Mouse (Mus musculus): ENCODE data around the gene Aadat. TPM values are rescaled to one million over a fixed set of nuclear protein-coding genes. Genes with fewer than 3 reads are reported as not detected.
"Not testable (repeated sequence)": the region's sequence is repeated elsewhere in the genome, so short reads cannot be mapped to it uniquely, and the experiment has no call there.

Gene Aadat
- polyA plus RNA-seq, 1 experiment from 2014 or later: 1.6 TPM

GRCm38 (mm10) chr8:60518286-60518685 lies 12.6 kb downstream of the Aadat start:
- Histone ChIP-seq H3K4me1 (ENCODE audit: control insufficient read depth, insufficient read depth, low read length) (no peaks in the 10 kb centered on the region), H3K27me3 (ENCODE audit: control insufficient read depth, insufficient read depth, low read length) (no peaks in the 10 kb centered on the region), H3K4me2 (ENCODE audit: low read length) (no peak overlapping the region), H3K9me3 (ENCODE audit: control insufficient read depth, low read length) (no peaks in the 10 kb centered on the region), H3K9ac (replicated peaks; ENCODE audit: low read length) (no peak overlapping the region), H3K27ac (replicated peaks; ENCODE audit: low read depth, low read length) (no peak overlapping the region), H3K4me3 (replicated peaks; ENCODE audit: low read depth, low read length) (no peak overlapping the region), H3K36me3 (ENCODE audit: control insufficient read depth, insufficient read depth, low read length) (no peaks in the 10 kb centered on the region)
- DNase-seq: no peak
- ATAC-seq (ENCODE audit: low FRiP score, low TSS enrichment): no peak

GRCm38 (mm10) chr8:60534945-60535344 lies 29.2 kb downstream of the Aadat start:
- DNase-seq: no peak
- Histone ChIP-seq H3K27ac (replicated peaks; ENCODE audit: low read depth, low read length) (no peak overlapping the region), H3K9me3 (ENCODE audit: control insufficient read depth, low read length) (0 out of 2 replicates have a peak, but pooled peaks cover 3% of the 10 kb centered on the region), H3K27me3 (ENCODE audit: control insufficient read depth, insufficient read depth, low read length) (no peaks in the 10 kb centered on the region), H3K4me3 (replicated peaks; ENCODE audit: low read depth, low read length) (no peak overlapping the region), H3K4me2 (ENCODE audit: low read length) (no peak overlapping the region), H3K36me3 (ENCODE audit: control insufficient read depth, insufficient read depth, low read length) (no peaks in the 10 kb centered on the region), H3K9ac (replicated peaks; ENCODE audit: low read length) (no peak overlapping the region), H3K4me1 (ENCODE audit: control insufficient read depth, insufficient read depth, low read length) (no peaks in the 10 kb centered on the region)
- WGBS: 45% methylated on average over 2 of the region's 2 CpGs
- ATAC-seq (ENCODE audit: low FRiP score, low TSS enrichment): no peak

GRCm38 (mm10) chr8:60566783-60567182 lies 61.1 kb downstream of the Aadat start:
- H3K9me3 ChIP-seq (ENCODE audit: control insufficient read depth, low read length): no peaks in the 10 kb centered on the region
- ATAC-seq (ENCODE audit: low FRiP score, low TSS enrichment) (no peak), DNase-seq (no peak)
- no peak overlapping the region for H3K9ac ChIP-seq (replicated peaks; ENCODE audit: low read length)
- H3K4me1 ChIP-seq (ENCODE audit: control insufficient read depth, insufficient read depth, low read length): no peaks in the 10 kb centered on the region
- 73% methylated on average over 3 of the region's 3 CpGs for WGBS
- no peaks in the 10 kb centered on the region for H3K27me3 ChIP-seq (ENCODE audit: control insufficient read depth, insufficient read depth, low read length)
- H3K4me2 ChIP-seq (ENCODE audit: low read length): no peak overlapping the region
- H3K4me3 ChIP-seq (replicated peaks; ENCODE audit: low read depth, low read length): no peak overlapping the region
- no peaks in the 10 kb centered on the region for H3K36me3 ChIP-seq (ENCODE audit: control insufficient read depth, insufficient read depth, low read length)
- H3K27ac ChIP-seq (replicated peaks; ENCODE audit: low read depth, low read length): no peak overlapping the region

- H3K9ac ChIP-seq (replicated peaks; ENCODE audit: low read length): no peak overlapping the region
- no peak overlapping the region for H3K27ac ChIP-seq (replicated peaks; ENCODE audit: low read depth, low read length)
- DNase-seq (peak; percentile 18), ATAC-seq (ENCODE audit: low FRiP score, low TSS enrichment) (no peak)
- no peak overlapping the region for H3K4me3 ChIP-seq (replicated peaks; ENCODE audit: low read depth, low read length)
- H3K27me3 ChIP-seq (ENCODE audit: control insufficient read depth, insufficient read depth, low read length): no peaks in the 10 kb centered on the region
- 67% methylated on average over 1 of the region's 1 CpGs for WGBS
- H3K4me1 ChIP-seq (ENCODE audit: control insufficient read depth, insufficient read depth, low read length): no peaks in the 10 kb centered on the region
- no peaks in the 10 kb centered on the region for H3K36me3 ChIP-seq (ENCODE audit: control insufficient read depth, insufficient read depth, low read length)
- no peak overlapping the region for H3K4me2 ChIP-seq (ENCODE audit: low read length)
- H3K9me3 ChIP-seq (ENCODE audit: control insufficient read depth, low read length): no peaks in the 10 kb centered on the region
These were observed 71.5 kb downstream of the Aadat start for GRCm38 (mm10) chr8:60577231-60577630.

GRCm38 (mm10) chr8:60583369-60583768 lies 77.6 kb downstream of the Aadat start:
- Histone ChIP-seq H3K36me3 (ENCODE audit: control insufficient read depth, insufficient read depth, low read length) (no peaks in the 10 kb centered on the region), H3K9me3 (ENCODE audit: control insufficient read depth, low read length) (no peaks in the 10 kb centered on the region), H3K27me3 (ENCODE audit: control insufficient read depth, insufficient read depth, low read length) (no peaks in the 10 kb centered on the region), H3K9ac (replicated peaks; ENCODE audit: low read length) (no peak overlapping the region), H3K4me1 (ENCODE audit: control insufficient read depth, insufficient read depth, low read length) (no peaks in the 10 kb centered on the region), H3K4me2 (ENCODE audit: low read length) (no peak overlapping the region), H3K27ac (replicated peaks; ENCODE audit: low read depth, low read length) (no peak overlapping the region), H3K4me3 (replicated peaks; ENCODE audit: low read depth, low read length) (no peak overlapping the region)
- WGBS: 88% methylated on average over 2 of the region's 2 CpGs
- ATAC-seq (ENCODE audit: low FRiP score, low TSS enrichment): no peak
- DNase-seq: no peak

GRCm38 (mm10) chr8:60591352-60592105 lies 85.8 kb downstream of the Aadat start:
- not testable (repeated sequence) for H3K4me2 ChIP-seq (ENCODE audit: low read length); H3K27ac ChIP-seq (replicated peaks; ENCODE audit: low read depth, low read length); ATAC-seq (ENCODE audit: low FRiP score, low TSS enrichment); H3K4me1 ChIP-seq (ENCODE audit: control insufficient read depth, insufficient read depth, low read length); DNase-seq; H3K9me3 ChIP-seq (ENCODE audit: control insufficient read depth, low read length); H3K9ac ChIP-seq (replicated peaks; ENCODE audit: low read length); H3K4me3 ChIP-seq (replicated peaks; ENCODE audit: low read depth, low read length); H3K36me3 ChIP-seq (ENCODE audit: control insufficient read depth, insufficient read depth, low read length); H3K27me3 ChIP-seq (ENCODE audit: control insufficient read depth, insufficient read depth, low read length)
- WGBS: 92% methylated on average over 29 of the region's 29 CpGs

- Histone ChIP-seq H3K4me1 (ENCODE audit: control insufficient read depth, insufficient read depth, low read length) (no peaks in the 10 kb centered on the region), H3K27ac (replicated peaks; ENCODE audit: low read depth, low read length) (no peak overlapping the region), H3K9me3 (ENCODE audit: control insufficient read depth, low read length) (no peaks in the 10 kb centered on the region), H3K4me3 (replicated peaks; ENCODE audit: low read depth, low read length) (no peak overlapping the region), H3K9ac (replicated peaks; ENCODE audit: low read length) (no peak overlapping the region), H3K36me3 (ENCODE audit: control insufficient read depth, insufficient read depth, low read length) (no peaks in the 10 kb centered on the region), H3K4me2 (ENCODE audit: low read length) (no peak overlapping the region), H3K27me3 (ENCODE audit: control insufficient read depth, insufficient read depth, low read length) (no peaks in the 10 kb centered on the region)
- 67% methylated on average over 3 of the region's 3 CpGs for WGBS
- DNase-seq (peak; percentile 18), ATAC-seq (ENCODE audit: low FRiP score, low TSS enrichment) (no peak)
These were observed 89.0 kb downstream of the Aadat start for GRCm38 (mm10) chr8:60594761-60595160.

Other genes starting within 250 kb of the Aadat start
- gene Gm10283, start 2.7 kb upstream of the Aadat start, polyA plus RNA-seq (2014; fragmentation: Nextera tagmentation; extraction: Ambion mirVana): not detected in 2 replicates
- gene Mfap3l, start 126.9 kb downstream of the Aadat start, polyA plus RNA-seq (2014; fragmentation: Nextera tagmentation; extraction: Ambion mirVana): 2.4 and 3.0 TPM in 2 replicates